Mouse (Mus musculus): ENCODE results near the gene Ntm. TPM values are rescaled to one million over a fixed set of nuclear protein-coding genes. Genes with fewer than 3 reads are reported as not detected.

The Ntm gene
- polyA plus RNA-seq, 2 experiments = 23.9 to 32.4 TPM

DNA sequence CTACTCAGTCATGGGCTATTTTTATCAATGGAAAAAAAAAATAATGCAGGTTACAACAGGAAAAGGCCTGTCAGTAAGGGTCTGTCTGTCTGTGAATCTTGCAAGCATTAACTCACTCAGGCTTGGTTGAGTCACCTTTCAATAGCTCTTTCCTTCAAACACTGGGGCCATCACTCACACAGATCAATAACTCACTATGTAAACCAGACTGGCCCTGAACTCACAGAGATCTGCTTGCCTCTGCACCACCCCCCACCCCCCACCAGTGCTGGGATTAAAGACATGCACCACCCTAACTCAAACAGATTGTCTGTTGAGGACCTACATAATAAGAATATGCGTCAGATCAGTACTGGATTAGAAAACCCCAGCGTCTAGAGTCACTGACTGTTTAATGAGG, 466.9 kb downstream of the Ntm start:
- WGBS = 41% methylated on average over 2 of the region's 2 CpGs
- H3K4me3 ChIP-seq (replicated peaks; ENCODE audit: low read length) = no peak overlapping the region
- H3K36me3 ChIP-seq (ENCODE audit: control insufficient read depth, insufficient read depth, low read length) = no peaks in the 10 kb centered on the region
- DNase-seq (ENCODE audit: low spot score) = no peak
- no peak overlapping the region for H3K27ac ChIP-seq (replicated peaks; ENCODE audit: low read depth, low read length)
- ATAC-seq (ENCODE audit: low FRiP score, low read depth) = no peak
- no peaks in the 10 kb centered on the region for H3K27me3 ChIP-seq (ENCODE audit: control insufficient read depth, insufficient read depth, low read length)
- no peak overlapping the region for H3K4me2 ChIP-seq (replicated peaks; ENCODE audit: low read depth, low read length, severe bottlenecking)
- no peaks in the 10 kb centered on the region for H3K9me3 ChIP-seq (ENCODE audit: control insufficient read depth, low read length)
- no peak overlapping the region for H3K9ac ChIP-seq (ENCODE audit: low read depth, low read length, severe bottlenecking)
- no peak for TF ChIP-seq POLR2A (IDR thresholded peaks at IDR 0.05; ENCODE audit: borderline replicate concordance, extremely low read depth, insufficient read depth, insufficient read length)
- no peaks in the 10 kb centered on the region for H3K4me1 ChIP-seq (ENCODE audit: control insufficient read depth, insufficient read depth, low read length)

DNA sequence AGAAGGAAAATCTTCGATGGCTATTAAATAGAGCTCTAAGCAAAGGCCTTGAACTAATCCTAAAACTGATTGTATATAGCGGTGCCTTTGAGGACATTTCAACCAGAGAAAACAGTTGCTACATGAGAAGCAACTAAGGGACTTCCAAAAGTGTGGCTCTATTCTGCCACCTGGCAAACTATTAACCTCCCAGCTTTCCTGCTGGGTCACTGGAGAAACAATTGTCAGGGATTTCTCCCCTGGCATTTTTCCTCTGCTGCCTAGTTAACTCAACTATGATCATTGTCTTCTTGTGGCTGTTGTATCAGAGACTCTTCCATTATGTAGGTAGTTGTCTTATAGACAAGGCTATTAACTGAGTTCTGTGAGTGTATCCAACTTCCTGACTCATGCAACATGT, 480.7 kb downstream of the Ntm start:
- no peaks in the 10 kb centered on the region for H3K4me1 ChIP-seq (ENCODE audit: control insufficient read depth, insufficient read depth, low read length)
- no peak overlapping the region for H3K9ac ChIP-seq (ENCODE audit: low read depth, low read length, severe bottlenecking)
- no peaks in the 10 kb centered on the region for H3K27me3 ChIP-seq (ENCODE audit: control insufficient read depth, insufficient read depth, low read length)
- WGBS = 88% methylated on average over 2 of the region's 2 CpGs
- no peak overlapping the region for H3K4me2 ChIP-seq (replicated peaks; ENCODE audit: low read depth, low read length, severe bottlenecking)
- DNase-seq (ENCODE audit: low spot score) (no peak), ATAC-seq (ENCODE audit: low FRiP score, low read depth) (no peak)
- no peaks in the 10 kb centered on the region for H3K9me3 ChIP-seq (ENCODE audit: control insufficient read depth, low read length)
- H3K4me3 ChIP-seq (replicated peaks; ENCODE audit: low read length) = no peak overlapping the region
- no peak overlapping the region for H3K27ac ChIP-seq (replicated peaks; ENCODE audit: low read depth, low read length)
- no peak for TF ChIP-seq POLR2A (IDR thresholded peaks at IDR 0.05; ENCODE audit: borderline replicate concordance, extremely low read depth, insufficient read depth, insufficient read length)
- H3K36me3 ChIP-seq (ENCODE audit: control insufficient read depth, insufficient read depth, low read length) = no peaks in the 10 kb centered on the region

DNA sequence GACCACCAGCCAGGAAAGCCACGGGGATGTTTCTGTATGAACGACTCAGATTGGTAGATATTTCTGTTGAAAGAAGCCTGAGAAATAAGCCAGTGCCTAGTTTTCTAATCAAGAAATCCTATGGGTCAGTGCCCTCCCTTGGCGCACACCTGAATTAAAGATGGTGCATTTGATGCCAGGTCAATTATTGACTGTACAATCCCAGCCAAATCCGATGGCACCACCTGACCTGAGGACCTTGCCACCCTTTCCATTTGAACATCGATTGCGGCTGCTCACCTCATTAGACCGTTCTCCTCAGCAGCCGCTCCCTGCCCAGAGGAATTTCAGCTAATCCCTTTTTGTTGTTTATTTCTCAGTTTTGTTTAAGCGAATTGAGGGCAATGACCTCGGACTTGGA, 483.9 kb downstream of the Ntm start:
- 70% methylated on average over 10 of the region's 10 CpGs for WGBS

DNA sequence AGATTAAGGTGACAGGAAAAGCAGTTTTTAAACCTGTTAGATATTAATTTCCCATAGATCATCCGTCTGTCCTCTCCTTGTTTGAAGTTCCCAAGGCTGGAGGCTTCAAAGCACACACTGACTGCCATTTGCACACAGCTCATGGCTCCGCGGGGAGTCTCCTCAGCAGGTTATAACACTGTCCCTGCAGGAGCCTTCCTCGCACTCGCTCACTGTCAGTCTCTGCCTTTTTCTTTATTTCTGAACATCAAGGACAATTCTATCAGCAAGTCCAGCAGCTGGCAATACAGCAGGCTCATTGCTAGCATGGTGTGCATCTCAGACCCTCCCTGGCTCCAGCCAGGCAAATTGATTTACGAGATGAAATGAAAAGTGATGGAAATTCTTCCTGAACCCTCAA, 485.7 kb downstream of the Ntm start:
- no peaks in the 10 kb centered on the region for H3K9me3 ChIP-seq (ENCODE audit: control insufficient read depth, low read length)
- no peak for DNase-seq (ENCODE audit: low spot score)
- ATAC-seq (ENCODE audit: low FRiP score, low read depth) = no peak

More for the DNA sequence above, 483.9 kb downstream of the Ntm start:
- Histone ChIP-seq H3K4me3 (replicated peaks; ENCODE audit: low read length) (no peak overlapping the region), H3K27ac (replicated peaks; ENCODE audit: low read depth, low read length) (no peak overlapping the region), H3K9me3 (ENCODE audit: control insufficient read depth, low read length) (no peaks in the 10 kb centered on the region), H3K4me1 (ENCODE audit: control insufficient read depth, insufficient read depth, low read length) (no peaks in the 10 kb centered on the region), H3K27me3 (ENCODE audit: control insufficient read depth, insufficient read depth, low read length) (no peaks in the 10 kb centered on the region), H3K4me2 (replicated peaks; ENCODE audit: low read depth, low read length, severe bottlenecking) (no peak overlapping the region), H3K9ac (ENCODE audit: low read depth, low read length, severe bottlenecking) (no peak overlapping the region), H3K36me3 (ENCODE audit: control insufficient read depth, insufficient read depth, low read length) (no peaks in the 10 kb centered on the region)
- ATAC-seq (ENCODE audit: low FRiP score, low read depth) (no peak), DNase-seq (ENCODE audit: low spot score) (no peak)
- no peak for TF ChIP-seq POLR2A (IDR thresholded peaks at IDR 0.05; ENCODE audit: borderline replicate concordance, extremely low read depth, insufficient read depth, insufficient read length)

DNA sequence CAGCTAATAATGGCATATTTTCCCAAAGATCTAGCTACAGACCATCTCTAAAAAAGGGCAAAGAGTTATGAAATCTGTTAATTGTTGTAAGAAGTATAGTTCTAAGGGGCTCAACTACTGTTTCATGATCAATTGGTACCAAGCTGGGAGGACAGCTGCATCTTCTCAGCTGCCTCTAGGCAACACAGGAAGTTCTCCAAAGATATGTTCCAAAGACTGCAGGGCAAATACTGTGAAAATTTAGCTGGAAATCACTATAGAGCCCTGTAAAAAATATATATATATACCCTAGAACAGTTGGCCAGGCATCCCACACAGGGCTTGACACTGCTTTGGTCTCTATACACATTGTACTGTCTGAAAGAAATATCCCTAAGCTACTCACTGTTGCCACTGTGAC, 489.5 kb downstream of the Ntm start:
- no peak overlapping the region for H3K4me2 ChIP-seq (replicated peaks; ENCODE audit: low read depth, low read length, severe bottlenecking)
- H3K36me3 ChIP-seq (ENCODE audit: control insufficient read depth, insufficient read depth, low read length) = no peaks in the 10 kb centered on the region
- no peaks in the 10 kb centered on the region for H3K9me3 ChIP-seq (ENCODE audit: control insufficient read depth, low read length)
- H3K27me3 ChIP-seq (ENCODE audit: control insufficient read depth, insufficient read depth, low read length) = no peaks in the 10 kb centered on the region
- H3K4me1 ChIP-seq (ENCODE audit: control insufficient read depth, insufficient read depth, low read length) = no peaks in the 10 kb centered on the region
- TF ChIP-seq POLR2A (IDR thresholded peaks at IDR 0.05; ENCODE audit: borderline replicate concordance, extremely low read depth, insufficient read depth, insufficient read length) = no peak
- H3K4me3 ChIP-seq (replicated peaks; ENCODE audit: low read length) = no peak overlapping the region
- no peak overlapping the region for H3K9ac ChIP-seq (ENCODE audit: low read depth, low read length, severe bottlenecking)
- no peak for DNase-seq (ENCODE audit: low spot score)
- ATAC-seq (ENCODE audit: low FRiP score, low read depth) = no peak
- no peak overlapping the region for H3K27ac ChIP-seq (replicated peaks; ENCODE audit: low read depth, low read length)

More for the DNA sequence above, 485.7 kb downstream of the Ntm start:
- Histone ChIP-seq H3K4me2 (replicated peaks; ENCODE audit: low read depth, low read length, severe bottlenecking) (no peak overlapping the region), H3K27me3 (ENCODE audit: control insufficient read depth, insufficient read depth, low read length) (no peaks in the 10 kb centered on the region), H3K27ac (replicated peaks; ENCODE audit: low read depth, low read length) (no peak overlapping the region), H3K36me3 (ENCODE audit: control insufficient read depth, insufficient read depth, low read length) (no peaks in the 10 kb centered on the region), H3K4me3 (replicated peaks; ENCODE audit: low read length) (no peak overlapping the region), H3K4me1 (ENCODE audit: control insufficient read depth, insufficient read depth, low read length) (no peaks in the 10 kb centered on the region), H3K9ac (ENCODE audit: low read depth, low read length, severe bottlenecking) (no peak overlapping the region)
- TF ChIP-seq POLR2A (IDR thresholded peaks at IDR 0.05; ENCODE audit: borderline replicate concordance, extremely low read depth, insufficient read depth, insufficient read length) = no peak
- 22% methylated on average over 6 of the region's 6 CpGs for WGBS

DNA sequence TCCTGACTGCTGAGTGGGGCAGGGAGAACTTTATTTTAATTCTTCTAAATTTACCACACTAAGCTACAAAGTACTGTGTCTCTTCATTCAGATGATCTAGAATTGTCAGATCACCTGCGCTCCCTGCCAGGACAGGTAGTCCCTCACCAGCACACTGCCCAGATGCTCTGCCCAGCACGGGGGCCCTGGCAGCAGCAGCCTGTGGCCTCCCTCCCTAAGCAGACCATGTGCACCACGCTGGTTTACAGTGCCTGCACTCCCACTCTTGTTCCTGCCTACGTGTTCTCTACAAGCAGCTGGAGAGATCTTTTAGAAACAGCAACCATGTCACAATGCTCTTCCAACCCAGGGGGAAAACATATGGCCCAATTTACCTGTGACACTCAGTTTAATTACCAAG, 490.7 kb downstream of the Ntm start:
- H3K27me3 ChIP-seq (ENCODE audit: control insufficient read depth, insufficient read depth, low read length) = no peaks in the 10 kb centered on the region
- H3K4me3 ChIP-seq (replicated peaks; ENCODE audit: low read length) = no peak overlapping the region
- WGBS = 54% methylated on average over 4 of the region's 4 CpGs
- H3K4me2 ChIP-seq (replicated peaks; ENCODE audit: low read depth, low read length, severe bottlenecking) = no peak overlapping the region
- H3K9me3 ChIP-seq (ENCODE audit: control insufficient read depth, low read length) = no peaks in the 10 kb centered on the region
- TF ChIP-seq POLR2A (IDR thresholded peaks at IDR 0.05; ENCODE audit: borderline replicate concordance, extremely low read depth, insufficient read depth, insufficient read length) = no peak
- no peak for ATAC-seq (ENCODE audit: low FRiP score, low read depth)
- H3K27ac ChIP-seq (replicated peaks; ENCODE audit: low read depth, low read length) = no peak overlapping the region
- DNase-seq (ENCODE audit: low spot score) = no peak
- H3K4me1 ChIP-seq (ENCODE audit: control insufficient read depth, insufficient read depth, low read length) = no peaks in the 10 kb centered on the region
- H3K9ac ChIP-seq (ENCODE audit: low read depth, low read length, severe bottlenecking) = no peak overlapping the region
- H3K36me3 ChIP-seq (ENCODE audit: control insufficient read depth, insufficient read depth, low read length) = no peaks in the 10 kb centered on the region
